Mouse (Mus musculus) heart, postnatal 0 days (tissue): Measurements from ENCODE around the gene Tdrd1. TPM values are rescaled to one million over a fixed set of nuclear protein-coding genes. Genes with fewer than 3 reads are reported as not detected.

Source experiments
- ATAC-seq: fragments of 200-750 bp; cut with Nextera tagmentation; 2 replicates; pipeline ENCODE4 v1.8.0; 2017; ENCODE audit warnings: low read depth, moderate number of reproducible peaks, moderate library complexity; ENCODE audit not compliant: insufficient read depth
- DNase-seq: peaks from one replicate; pipeline ENCODE4 v3.0.0-alpha.2; 2016; ENCODE audit warnings: low spot score
- H3K27ac ChIP-seq: fragments of 300-500 bp; sonication (generic); 2 replicates; pipeline ENCODE4 v1.5.1; 2014; ENCODE audit warnings: low read depth, mild to moderate bottlenecking
- H3K27me3 ChIP-seq: fragments of 300-500 bp; sonication (generic); 2 replicates; pipeline ENCODE4 v1.6.1; 2014; ENCODE audit warnings: low read length, mixed read lengths; ENCODE audit not compliant: control insufficient read depth, insufficient read depth
- H3K36me3 ChIP-seq: fragments of 300-500 bp; sonication (generic); replicated peaks from 2 replicates; pipeline ENCODE4 v1.6.1; 2014; ENCODE audit warnings: low read length, mixed read lengths; ENCODE audit not compliant: control insufficient read depth, insufficient read depth
- H3K4me1 ChIP-seq: fragments of 300-500 bp; sonication (generic); 2 replicates; pipeline ENCODE4 v1.6.1; 2014; ENCODE audit warnings: antibody characterized with exemption; ENCODE audit not compliant: control insufficient read depth, insufficient read depth
- H3K4me2 ChIP-seq: fragments of 300-500 bp; sonication (generic); 2 replicates; pipeline ENCODE4 v1.6.1; 2014; ENCODE audit warnings: low read depth, mild to moderate bottlenecking, low read length, moderate library complexity
- H3K4me3 ChIP-seq: fragments of 300-500 bp; sonication (generic); 2 replicates; pipeline ENCODE4 v1.5.1; 2014; ENCODE audit warnings: low read depth, low read length
- H3K9ac ChIP-seq: fragments of 300-500 bp; sonication (generic); replicated peaks from 2 replicates; pipeline ENCODE4 v1.6.1; 2014; ENCODE audit warnings: low read depth, low read length, mixed read lengths
- H3K9me3 ChIP-seq: fragments of 300-500 bp; sonication (generic); replicated peaks from 2 replicates; pipeline ENCODE4 v1.6.1; 2016; ENCODE audit warnings: low read length; ENCODE audit not compliant: control insufficient read depth
- CTCF ChIP-seq: IDR thresholded peaks from 2 replicates; pipeline ENCODE4 v1.5.1; 2016; ENCODE audit warnings: antibody characterized with exemption, control low read depth, low read depth
- EP300 ChIP-seq: IDR thresholded peaks from 2 replicates; pipeline ENCODE4 v1.6.1; 2016; ENCODE audit warnings: antibody characterized with exemption, low read depth
- WGBS: fragments of 180-500 bp; shearing (Covaris S2); extraction: QIAGEN DNeasy Blood & Tissue Kit; methylation state at CpG from one replicate; pipeline ENCODE4 v1.1.7; 2014; 5-methylcytosine and 5-hydroxymethylcytosine counted together
- polyA plus RNA-seq: library from polyadenylated mRNA; unstranded; fragments of >200 nt; fragmentation: Nextera tagmentation; extraction: Ambion mirVana; gene quantifications from 2 replicates; pipeline ENCODE4 v1.2.1, GENCODE M21; 2015
- total RNA-seq: library from RNA; depleted of rRNA; stranded (reverse); fragments of >200 nt; gene quantifications from 2 replicates; pipeline ENCODE4 v1.2.3, GENCODE M21; 2014; ENCODE audit warnings: low replicate concordance

Gene Tdrd1
- total and polyA plus RNA-seq, 2 experiments from 2014 or later: 0.10 TPM; not detected in 1

GRCm38 (mm10) chr19:56887879-56888278 is 61.9 kb downstream of the Tdrd1 start:
- H3K4me2 ChIP-seq: no peak overlapping the region
- no peaks in the 10 kb centered on the region for H3K36me3 ChIP-seq
- TF ChIP-seq CTCF: no peak
- no peak for TF ChIP-seq EP300
- no peaks in the 10 kb centered on the region for H3K9me3 ChIP-seq
- no peak overlapping the region for H3K27ac ChIP-seq
- no peak overlapping the region for H3K9ac ChIP-seq
- no peak overlapping the region for H3K4me3 ChIP-seq
- H3K4me1 ChIP-seq: peaks cover 9% of the 10 kb centered on the region
- DNase-seq (no peak), ATAC-seq (no peak)
- H3K27me3 ChIP-seq: no peaks in the 10 kb centered on the region
- WGBS: 81% methylated on average over 10 of the region's 10 CpGs

GRCm38 (mm10) chr19:56888654-56889053 is 62.6 kb downstream of the Tdrd1 start:
- no peak overlapping the region for H3K27ac ChIP-seq
- H3K27me3 ChIP-seq: no peaks in the 10 kb centered on the region
- WGBS: 69% methylated on average over 5 of the region's 5 CpGs
- TF ChIP-seq CTCF (no peak), EP300 (no peak)
- H3K4me2 ChIP-seq: no peak overlapping the region
- no peaks in the 10 kb centered on the region for H3K36me3 ChIP-seq
- H3K9ac ChIP-seq: no peak overlapping the region
- no peak overlapping the region for H3K4me3 ChIP-seq
- H3K4me1 ChIP-seq: peaks cover 1% of the 10 kb centered on the region; the same call in 1 of the 2 replicates
- no peak for ATAC-seq
- DNase-seq: no peak
- H3K9me3 ChIP-seq: no peaks in the 10 kb centered on the region

GRCm38 (mm10) chr19:56891438-56891837 is 65.4 kb downstream of the Tdrd1 start:
- TF ChIP-seq CTCF (no peak), EP300 (no peak)
- Histone ChIP-seq H3K27me3 (no peaks in the 10 kb centered on the region), H3K27ac (no peak overlapping the region), H3K9me3 (no peaks in the 10 kb centered on the region), H3K4me3 (no peak overlapping the region), H3K9ac (no peak overlapping the region), H3K36me3 (no peaks in the 10 kb centered on the region), H3K4me1 (no peaks in the 10 kb centered on the region), H3K4me2 (no peak overlapping the region)
- 64% methylated on average over 2 of the region's 2 CpGs for WGBS
- DNase-seq: no peak
- ATAC-seq: no peak

- Histone ChIP-seq H3K4me1 (no peaks in the 10 kb centered on the region), H3K9me3 (no peaks in the 10 kb centered on the region), H3K27ac (no peak overlapping the region), H3K27me3 (no peaks in the 10 kb centered on the region), H3K36me3 (no peaks in the 10 kb centered on the region), H3K9ac (no peak overlapping the region), H3K4me2 (no peak overlapping the region), H3K4me3 (no peak overlapping the region)
- no peak for ATAC-seq
- 87% methylated on average over 5 of the region's 5 CpGs for WGBS
- TF ChIP-seq EP300: no peak
- no peak for TF ChIP-seq CTCF
- no peak for DNase-seq
Observed at GRCm38 (mm10) chr19:56892586-56892985, 66.6 kb downstream of the Tdrd1 start.

- H3K27ac ChIP-seq: no peak overlapping the region
- no peaks in the 10 kb centered on the region for H3K36me3 ChIP-seq
- H3K27me3 ChIP-seq: no peaks in the 10 kb centered on the region
- WGBS: 66% methylated on average over 5 of the region's 5 CpGs
- TF ChIP-seq CTCF (no peak), EP300 (no peak)
- DNase-seq: no peak
- H3K9me3 ChIP-seq: no peaks in the 10 kb centered on the region
- no peak overlapping the region for H3K9ac ChIP-seq
- H3K4me2 ChIP-seq: no peak overlapping the region
- no peak for ATAC-seq
- H3K4me1 ChIP-seq: no peaks in the 10 kb centered on the region
- H3K4me3 ChIP-seq: no peak overlapping the region
Observed at GRCm38 (mm10) chr19:56893326-56893725, 67.3 kb downstream of the Tdrd1 start.

GRCm38 (mm10) chr19:56897654-56898053 is 71.6 kb downstream of the Tdrd1 start:
- Histone ChIP-seq H3K4me1 (no peaks in the 10 kb centered on the region), H3K9me3 (no peaks in the 10 kb centered on the region), H3K9ac (no peak overlapping the region), H3K27ac (no peak overlapping the region), H3K4me2 (no peak overlapping the region), H3K27me3 (no peaks in the 10 kb centered on the region), H3K36me3 (no peaks in the 10 kb centered on the region), H3K4me3 (no peak overlapping the region)
- no peak for DNase-seq
- TF ChIP-seq EP300 (no peak), CTCF (no peak)
- no peak for ATAC-seq
- 85% methylated on average over 16 of the region's 16 CpGs for WGBS
